Mouse (Mus musculus) brain, adult 2 months (tissue): ENCODE measurements around the gene Gsx2.

Source experiments
- DNase-seq: peaks from one replicate; pipeline ENCODE4 v3.0.0; 2011; ENCODE audit warnings: low read depth, low spot score

Gene Gsx2

GRCm38 (mm10) chr5:75075383-75075941 is at the start of gene Gsx2:
Gene Gsx2 (plus strand): TSS chr5:75075601.
- no peak for DNase-seq

DNA sequence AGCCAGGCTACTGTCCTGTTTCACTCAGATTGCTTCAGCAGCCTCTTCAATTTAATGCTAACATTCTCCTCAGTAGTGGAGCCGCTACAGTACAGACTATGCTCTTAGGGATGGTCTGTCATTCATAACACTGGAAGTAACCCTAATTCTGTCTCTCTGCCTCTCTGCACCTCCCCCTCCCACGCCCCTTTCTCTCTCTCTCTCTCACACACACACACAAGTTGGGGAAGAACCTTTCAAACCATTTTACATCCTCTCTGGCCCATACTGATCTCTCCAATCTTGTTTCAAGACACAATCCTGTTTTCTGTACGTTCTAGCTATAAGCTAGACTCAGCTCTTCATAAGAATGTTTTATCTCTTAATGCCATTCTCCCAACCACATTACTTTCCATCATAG is 39.9 kb upstream of the Gsx2 start:
- no peak for DNase-seq

DNA sequence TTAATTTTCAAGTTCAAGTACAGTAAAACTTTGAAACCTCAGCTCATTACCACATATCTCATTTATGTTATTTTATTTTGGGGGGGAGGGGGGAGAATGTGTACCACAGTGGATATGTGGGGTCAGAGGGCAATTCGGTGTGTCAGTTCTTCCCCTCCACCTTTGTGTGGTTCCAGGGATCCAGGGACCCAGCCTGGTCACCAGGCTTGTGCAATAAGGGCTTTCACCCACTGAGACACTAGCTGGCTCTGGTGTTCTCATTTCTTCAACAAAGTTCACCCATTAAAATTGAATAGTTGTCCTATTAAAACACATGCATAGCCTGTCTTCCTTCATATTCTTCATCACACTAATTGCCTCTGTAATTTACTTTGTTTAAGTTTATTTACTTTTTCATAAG is 36.1 kb upstream of the Gsx2 start:
- DNase-seq: no peak

DNA sequence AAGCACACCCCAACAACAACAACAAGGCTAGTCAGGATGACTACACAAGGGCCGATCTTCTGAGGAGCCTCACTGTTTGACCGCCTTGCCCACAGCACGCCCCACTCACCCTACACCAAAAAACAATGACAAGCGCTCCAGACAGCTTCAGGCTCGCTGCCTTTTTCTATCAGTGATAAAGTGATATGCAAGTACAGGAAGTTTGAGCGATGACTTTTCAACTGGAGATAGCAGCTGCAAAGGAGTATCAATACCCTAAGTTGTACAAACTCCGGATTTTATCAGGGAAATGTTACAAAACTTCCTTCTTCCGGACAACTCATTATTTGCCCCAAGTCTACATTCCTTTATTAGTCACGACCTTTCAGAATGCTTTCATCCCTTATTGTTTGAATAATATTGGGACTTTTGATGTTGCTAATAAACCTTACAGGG is 32.4 kb upstream of the Gsx2 start:
- no peak for DNase-seq

GRCm38 (mm10) chr5:75043621-75044301 is 31.6 kb upstream of the Gsx2 start:
- DNase-seq: peak; percentile 25

GRCm38 (mm10) chr5:75044310-75044904 is 31.0 kb upstream of the Gsx2 start, which contains the start of gene Chic2:
Gene Chic2 (minus strand): TSS chr5:75044774.
- peak; percentile 87 for DNase-seq

GRCm38 (mm10) chr5:75045371-75045770 is 30.0 kb upstream of the Gsx2 start:
- no peak for DNase-seq

DNA sequence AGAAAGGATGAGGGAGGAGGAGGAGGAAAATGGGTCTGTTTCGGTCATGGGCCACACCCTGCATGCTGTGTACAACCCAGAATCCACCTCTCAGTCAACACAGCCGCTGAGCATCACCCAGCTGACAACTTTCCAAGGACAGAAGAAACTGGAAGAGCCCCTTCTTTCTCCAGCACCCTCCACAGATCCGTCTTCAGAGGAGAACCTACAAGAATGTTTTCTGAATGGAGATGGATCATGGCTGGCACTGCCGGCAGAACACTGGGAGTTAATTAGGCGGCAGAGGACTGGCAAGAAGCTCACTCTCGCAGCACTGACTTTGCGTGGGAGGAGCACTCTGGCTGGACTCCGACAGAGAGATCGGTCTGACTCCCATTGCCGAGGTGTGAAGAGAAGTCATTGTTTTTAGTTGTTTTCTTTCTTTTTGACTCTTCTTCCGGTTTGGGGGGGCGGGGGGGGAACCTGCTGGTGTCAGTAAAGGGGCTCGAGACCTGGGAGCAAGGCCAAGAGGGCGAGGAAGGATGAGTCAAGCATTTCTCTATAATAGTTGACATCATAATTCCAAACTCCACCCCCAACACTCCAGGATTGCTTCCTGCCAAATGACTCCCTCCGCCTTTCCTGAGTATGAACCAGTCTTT is 28.6 kb upstream of the Gsx2 start:
- DNase-seq: peak; percentile 86

GRCm38 (mm10) chr5:75051109-75051508 is 24.3 kb upstream of the Gsx2 start:
- no peak for DNase-seq

- DNase-seq: peak; percentile 74
Observed at GRCm38 (mm10) chr5:75063177-75063576, 12.2 kb upstream of the Gsx2 start.

- no peak for DNase-seq
Observed at GRCm38 (mm10) chr5:75066715-75067114, 8.7 kb upstream of the Gsx2 start.

DNA sequence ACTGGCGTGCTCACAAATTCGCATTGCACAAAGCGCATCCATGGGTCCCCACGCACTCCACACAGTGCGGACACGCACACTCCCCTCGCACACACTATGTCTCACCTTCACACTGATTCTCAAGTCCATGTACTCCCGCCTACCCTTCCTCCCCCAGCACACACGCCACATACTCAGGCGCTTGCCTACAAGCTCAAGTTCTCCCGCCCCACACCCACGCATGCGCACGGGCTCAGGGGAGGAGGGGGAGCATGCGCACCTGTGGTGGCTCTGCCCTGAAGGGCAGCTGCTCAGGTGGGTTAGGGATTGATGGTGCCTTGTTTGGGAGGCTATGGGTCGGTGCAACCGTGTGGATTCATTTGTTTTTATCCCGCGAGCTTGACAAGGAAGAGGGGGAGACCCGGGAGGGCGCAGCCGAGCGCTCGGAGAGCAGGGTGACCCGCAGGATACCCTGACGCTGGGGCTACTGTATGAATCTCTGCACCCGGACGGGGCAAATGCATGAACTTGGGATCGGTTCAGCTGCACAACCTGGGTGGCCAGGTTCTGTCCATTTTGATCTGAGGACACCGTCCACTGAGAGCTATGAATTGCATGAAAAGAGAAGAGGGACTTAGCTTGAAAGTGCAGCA is 8.2 kb upstream of the Gsx2 start:
- peak; percentile 47 for DNase-seq

- DNase-seq: no peak
Observed at GRCm38 (mm10) chr5:75070132-75070531, 5.3 kb upstream of the Gsx2 start.

GRCm38 (mm10) chr5:75070656-75071375 is 4.6 kb upstream of the Gsx2 start:
- no peak for DNase-seq

DNA sequence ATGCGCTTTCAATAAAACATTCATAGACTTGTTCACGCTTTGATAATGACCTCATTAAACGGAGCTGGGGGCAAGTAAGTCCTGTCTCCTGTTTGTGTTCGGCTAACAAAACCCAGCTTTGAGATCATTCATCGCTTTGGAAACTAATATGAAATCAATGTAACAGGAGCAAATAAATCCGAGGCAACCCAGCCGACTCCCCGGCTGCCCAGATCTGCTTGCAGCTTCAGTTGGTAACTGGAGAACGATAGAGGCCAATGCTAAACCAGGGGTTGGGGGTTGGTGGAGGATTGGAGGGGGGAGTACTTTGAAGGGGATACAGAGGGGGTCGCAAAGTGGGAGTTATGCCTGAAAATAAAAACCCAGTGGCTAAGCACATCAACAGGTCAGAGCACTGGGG is 3.5 kb upstream of the Gsx2 start:
- DNase-seq: no peak

DNA sequence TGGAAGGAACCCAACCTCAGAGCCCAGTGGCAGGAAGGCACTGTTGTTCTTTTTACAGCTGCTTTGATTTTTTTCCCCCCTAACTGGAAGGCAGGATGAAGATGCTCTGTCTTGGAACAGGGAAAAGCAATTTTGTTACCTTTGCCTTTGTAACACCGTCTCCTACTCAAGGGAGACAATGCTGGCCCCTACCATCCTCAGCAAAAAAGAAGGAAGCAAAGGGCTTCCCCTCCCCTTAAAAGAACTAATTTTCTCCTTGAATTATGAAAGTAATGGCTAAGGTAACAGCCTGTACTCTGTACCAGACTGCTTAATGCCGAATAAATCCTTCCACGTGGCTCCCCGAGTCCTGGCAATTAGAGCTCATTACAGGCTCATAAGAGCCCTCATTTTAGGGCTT is 2.9 kb upstream of the Gsx2 start:
- no peak for DNase-seq

- no peak for DNase-seq
Observed at GRCm38 (mm10) chr5:75073167-75073566, 2.2 kb upstream of the Gsx2 start.

DNA sequence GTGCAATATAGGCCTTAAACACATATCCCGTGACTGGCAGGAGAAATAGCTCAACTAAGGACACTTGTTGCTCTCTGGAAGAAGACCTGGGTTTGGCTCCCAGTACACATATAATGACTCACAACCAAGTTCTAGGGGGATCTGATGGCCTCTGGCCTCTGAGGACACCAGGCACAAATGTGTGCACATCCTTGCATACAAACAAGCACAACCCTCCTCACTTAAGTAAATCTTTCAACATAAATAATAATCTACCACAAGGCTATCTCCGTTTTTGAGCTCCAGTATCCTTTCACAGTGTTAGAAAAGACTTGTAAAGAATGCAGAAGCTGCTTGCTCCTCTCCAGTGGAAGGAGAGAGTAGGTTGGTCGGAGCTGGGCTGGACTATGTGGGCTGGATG is 1.7 kb upstream of the Gsx2 start:
- DNase-seq: no peak

DNA sequence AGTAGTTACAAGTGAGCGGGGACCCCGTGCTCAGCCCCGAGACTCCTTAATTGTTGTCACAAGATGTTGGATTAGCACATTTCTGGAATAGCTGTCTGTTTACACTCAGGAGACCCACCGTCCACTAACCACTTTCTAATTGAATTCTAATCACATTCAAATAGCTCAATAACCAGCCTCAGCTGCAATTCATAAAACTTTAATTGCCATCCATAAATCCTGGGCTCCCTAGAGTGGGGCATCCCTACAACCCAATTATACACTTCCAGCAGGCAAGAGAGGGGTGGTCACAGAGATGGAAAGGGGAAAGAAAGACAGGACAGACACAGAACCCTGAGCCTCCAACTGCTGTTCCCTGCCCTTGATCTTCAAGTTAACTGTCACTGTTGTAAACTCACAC is 1.3 kb upstream of the Gsx2 start:
- no peak for DNase-seq

- DNase-seq: no peak
Observed at GRCm38 (mm10) chr5:75074537-75075382, 641 bp upstream of the Gsx2 start.
